Mouse (Mus musculus) liver, embryonic 13.5 days (tissue): ENCODE results near the gene Tnp2. TPM values are rescaled to one million over a fixed set of nuclear protein-coding genes. Genes with fewer than 3 reads are reported as not detected.
A peak's percentile ranks its signal among the peaks of the same experiment; 100 is the strongest.

ENCODE experiments used
- ATAC-seq: fragments of 200-750 bp; cut with Nextera tagmentation; 2 replicates; pipeline ENCODE4 v1.8.0; 2017; ENCODE audit warnings: low read depth, mild to moderate bottlenecking, moderate number of reproducible peaks, moderate library complexity
- DNase-seq: peaks from one replicate; pipeline ENCODE4 v3.0.0; 2022
- H3K27ac ChIP-seq: fragments of 300-500 bp; sonication (generic); 2 replicates; pipeline ENCODE4 v1.5.1; 2015; ENCODE audit warnings: moderate library complexity, mild to moderate bottlenecking, inconsistent platforms
- H3K27me3 ChIP-seq: fragments of 300-500 bp; sonication (generic); 2 replicates; pipeline ENCODE4 v1.6.1; 2015; ENCODE audit warnings: mild to moderate bottlenecking, inconsistent platforms
- H3K36me3 ChIP-seq: fragments of 300-500 bp; sonication (generic); 2 replicates; pipeline ENCODE4 v1.6.1; 2015; ENCODE audit warnings: mild to moderate bottlenecking, inconsistent platforms
- H3K4me1 ChIP-seq: fragments of 300-500 bp; sonication (generic); replicated peaks from 2 replicates; pipeline ENCODE4 v1.6.1; 2015; ENCODE audit warnings: inconsistent platforms
- H3K4me2 ChIP-seq: fragments of 300-500 bp; sonication (generic); 2 replicates; pipeline ENCODE4 v1.6.1; 2015; ENCODE audit warnings: inconsistent platforms, mild to moderate bottlenecking, moderate library complexity
- H3K4me3 ChIP-seq: fragments of 300-500 bp; sonication (generic); replicated peaks from 2 replicates; pipeline ENCODE4 v1.5.1; 2015; ENCODE audit warnings: mild to moderate bottlenecking, inconsistent platforms
- H3K9ac ChIP-seq: fragments of 300-500 bp; sonication (generic); 2 replicates; pipeline ENCODE4 v1.6.1; 2015; ENCODE audit warnings: mild to moderate bottlenecking, inconsistent platforms
- H3K9me3 ChIP-seq: fragments of 300-500 bp; sonication (generic); replicated peaks from 2 replicates; pipeline ENCODE4 v1.6.1; 2016; ENCODE audit warnings: inconsistent platforms
- WGBS: fragments of 180-500 bp; shearing (Covaris S2); methylation state at CpG from one replicate; pipeline ENCODE4 v1.1.7; 2015; ENCODE audit not compliant: insufficient replicate concordance; 5-methylcytosine and 5-hydroxymethylcytosine counted together
- polyA plus RNA-seq: library from polyadenylated mRNA; unstranded; fragments of >200 nt; fragmentation: Nextera tagmentation; extraction: Ambion mirVana; gene quantifications from 2 replicates; pipeline ENCODE4 v1.2.1, GENCODE M21; 2015

Gene Tnp2
- polyA plus RNA-seq, 1 experiment from 2014 or later: not detected

GRCm38 (mm10) chr16:10764323-10764722 lies 24.1 kb downstream of the Tnp2 start:
- Histone ChIP-seq H3K9me3 (no peaks in the 10 kb centered on the region), H3K4me1 (peaks cover 13% of the 10 kb centered on the region), H3K27me3 (peaks cover 22% of the 10 kb centered on the region), H3K36me3 (no peaks in the 10 kb centered on the region), H3K4me3 (no peak overlapping the region), H3K27ac (no peak overlapping the region), H3K4me2 (no peak overlapping the region), H3K9ac (no peak overlapping the region)
- DNase-seq (no peak), ATAC-seq (no peak)
- WGBS: 21% methylated on average over 2 of the region's 2 CpGs

GRCm38 (mm10) chr16:10763540-10764264 lies 24.8 kb downstream of the Tnp2 start:
- ATAC-seq (no peak), DNase-seq (no peak)
- WGBS: 35% methylated on average over 6 of the region's 6 CpGs

GRCm38 (mm10) chr16:10762569-10763180 lies 25.8 kb downstream of the Tnp2 start:
- Histone ChIP-seq H3K27me3 (peaks cover 14% of the 10 kb centered on the region), H3K4me3 (no peak overlapping the region), H3K27ac (no peak overlapping the region), H3K36me3 (no peaks in the 10 kb centered on the region), H3K9me3 (no peaks in the 10 kb centered on the region), H3K9ac (no peak overlapping the region), H3K4me2 (no peak overlapping the region), H3K4me1 (no peaks in the 10 kb centered on the region)
- ATAC-seq: no peak
- 56% methylated on average over 5 of the region's 5 CpGs for WGBS
- no peak for DNase-seq

More at GRCm38 (mm10) chr16:10763540-10764264, 24.8 kb downstream of the Tnp2 start:
- Histone ChIP-seq H3K9me3 (no peaks in the 10 kb centered on the region), H3K27ac (no peak overlapping the region), H3K4me1 (peaks cover 6% of the 10 kb centered on the region), H3K9ac (no peak overlapping the region), H3K36me3 (no peaks in the 10 kb centered on the region), H3K4me2 (no peak overlapping the region), H3K4me3 (no peak overlapping the region), H3K27me3 (peaks cover 17% of the 10 kb centered on the region)

GRCm38 (mm10) chr16:10761182-10761581 lies 27.3 kb downstream of the Tnp2 start:
- Histone ChIP-seq H3K27me3 (peaks cover 14% of the 10 kb centered on the region), H3K36me3 (no peaks in the 10 kb centered on the region), H3K4me2 (no peak overlapping the region), H3K4me3 (no peak overlapping the region), H3K9me3 (no peaks in the 10 kb centered on the region), H3K4me1 (no peaks in the 10 kb centered on the region), H3K9ac (no peak overlapping the region), H3K27ac (no peak overlapping the region)
- 56% methylated on average over 8 of the region's 8 CpGs for WGBS
- ATAC-seq (no peak), DNase-seq (no peak)

GRCm38 (mm10) chr16:10756168-10756567 lies 32.3 kb downstream of the Tnp2 start:
- Histone ChIP-seq H3K27ac (no peak overlapping the region), H3K4me1 (no peaks in the 10 kb centered on the region), H3K4me3 (no peak overlapping the region), H3K9ac (no peak overlapping the region), H3K4me2 (no peak overlapping the region), H3K27me3 (peaks cover 8% of the 10 kb centered on the region; the same call in 1 of the 2 replicates), H3K9me3 (no peaks in the 10 kb centered on the region), H3K36me3 (no peaks in the 10 kb centered on the region)
- WGBS: 53% methylated on average over 6 of the region's 6 CpGs
- ATAC-seq: no peak
- DNase-seq: no peak

GRCm38 (mm10) chr16:10754521-10755296 lies 33.8 kb downstream of the Tnp2 start:
- H3K4me2 ChIP-seq: no peak overlapping the region
- 67% methylated on average over 3 of the region's 3 CpGs for WGBS
- no peak overlapping the region for H3K9ac ChIP-seq
- no peaks in the 10 kb centered on the region for H3K4me1 ChIP-seq
- ATAC-seq: no peak
- no peaks in the 10 kb centered on the region for H3K9me3 ChIP-seq
- no peak overlapping the region for H3K4me3 ChIP-seq
- DNase-seq: no peak
- H3K27ac ChIP-seq: no peak overlapping the region
- H3K36me3 ChIP-seq: no peaks in the 10 kb centered on the region
- H3K27me3 ChIP-seq: peaks cover 1% of the 10 kb centered on the region; the same call in 1 of the 2 replicates

GRCm38 (mm10) chr16:10749824-10750223 lies 38.6 kb downstream of the Tnp2 start:
- 0 out of 2 replicates have a peak, but pooled peaks cover 3% of the 10 kb centered on the region for H3K4me1 ChIP-seq
- no peaks in the 10 kb centered on the region for H3K9me3 ChIP-seq
- no peak overlapping the region for H3K27ac ChIP-seq
- no peaks in the 10 kb centered on the region for H3K36me3 ChIP-seq
- H3K4me3 ChIP-seq: no peak overlapping the region
- DNase-seq (no peak), ATAC-seq (no peak)
- H3K27me3 ChIP-seq: no peaks in the 10 kb centered on the region
- no peak overlapping the region for H3K4me2 ChIP-seq
- H3K9ac ChIP-seq: no peak overlapping the region
- WGBS: 68% methylated on average over 7 of the region's 7 CpGs

GRCm38 (mm10) chr16:10749226-10749625 lies 39.2 kb downstream of the Tnp2 start:
- ATAC-seq: no peak
- no peak overlapping the region for H3K4me2 ChIP-seq
- H3K4me3 ChIP-seq: no peak overlapping the region
- no peaks in the 10 kb centered on the region for H3K9me3 ChIP-seq
- DNase-seq: no peak
- no peaks in the 10 kb centered on the region for H3K36me3 ChIP-seq
- WGBS: 55% methylated on average over 7 of the region's 7 CpGs
- 0 out of 2 replicates have a peak, but pooled peaks cover 3% of the 10 kb centered on the region for H3K4me1 ChIP-seq
- H3K27ac ChIP-seq: no peak overlapping the region
- H3K27me3 ChIP-seq: no peaks in the 10 kb centered on the region
- no peak overlapping the region for H3K9ac ChIP-seq

- H3K9me3 ChIP-seq: no peaks in the 10 kb centered on the region
- DNase-seq (no peak), ATAC-seq (no peak)
- H3K4me3 ChIP-seq: no peak overlapping the region
- H3K27ac ChIP-seq: no peak overlapping the region
- no peaks in the 10 kb centered on the region for H3K36me3 ChIP-seq
- H3K4me2 ChIP-seq: no peak overlapping the region
- WGBS: 63% methylated on average over 2 of the region's 2 CpGs
- H3K27me3 ChIP-seq: peaks cover 10% of the 10 kb centered on the region; the same call in 1 of the 2 replicates
- no peak overlapping the region for H3K9ac ChIP-seq
- H3K4me1 ChIP-seq: peaks cover 19% of the 10 kb centered on the region
Observed at GRCm38 (mm10) chr16:10741082-10741481, 47.4 kb downstream of the Tnp2 start.

GRCm38 (mm10) chr16:10739854-10740398 lies 48.5 kb downstream of the Tnp2 start:
- 65% methylated on average over 9 of the region's 9 CpGs for WGBS

GRCm38 (mm10) chr16:10738866-10739265 lies 49.6 kb downstream of the Tnp2 start:
- Histone ChIP-seq H3K36me3 (no peaks in the 10 kb centered on the region), H3K4me2 (no peak overlapping the region), H3K4me3 (no peak overlapping the region), H3K27me3 (peaks cover 10% of the 10 kb centered on the region; the same call in 1 of the 2 replicates), H3K9me3 (no peaks in the 10 kb centered on the region), H3K4me1 (peaks cover 19% of the 10 kb centered on the region), H3K27ac (0 out of 2 replicates have a peak overlapping the region, but pooled peaks have one; percentile 39), H3K9ac (no peak overlapping the region)
- DNase-seq: no peak
- WGBS: 64% methylated on average over 3 of the region's 3 CpGs
- no peak for ATAC-seq

More at GRCm38 (mm10) chr16:10739854-10740398, 48.5 kb downstream of the Tnp2 start:
- Histone ChIP-seq H3K4me2 (no peak overlapping the region), H3K27ac (no peak overlapping the region), H3K9me3 (no peaks in the 10 kb centered on the region), H3K27me3 (peaks cover 10% of the 10 kb centered on the region; the same call in 1 of the 2 replicates), H3K4me1 (peaks cover 19% of the 10 kb centered on the region), H3K36me3 (no peaks in the 10 kb centered on the region), H3K4me3 (no peak overlapping the region), H3K9ac (no peak overlapping the region)
- ATAC-seq: no peak
- no peak for DNase-seq
